Mouse (Mus musculus): ENCODE data around the gene Klhdc3. TPM values are rescaled to one million over a fixed set of nuclear protein-coding genes. Genes with fewer than 3 reads are reported as not detected.

Gene Klhdc3
- total RNA-seq, 2 experiments from 2014 or later, result 153 to 160 TPM

DNA sequence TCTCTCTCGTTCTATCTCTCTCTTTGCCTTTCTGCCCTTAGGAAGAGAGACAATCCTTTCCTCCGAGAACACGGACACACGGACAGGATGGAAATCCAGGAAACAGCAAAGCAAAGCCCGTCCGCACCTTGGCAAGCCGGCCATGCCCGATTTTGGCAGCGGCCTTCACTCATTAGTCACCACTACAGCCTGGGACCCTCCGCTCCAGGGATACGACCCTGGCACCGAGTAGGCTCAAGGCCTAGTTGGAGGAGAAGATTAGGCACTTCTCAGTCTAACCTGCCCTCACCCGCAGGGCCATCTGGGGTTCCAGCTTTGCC is 52.3 kb downstream of the Klhdc3 start:
- DNase-seq (ENCODE audit: low spot score in 2 of 2), result peak in 1 of 2 experiments; percentile 53

DNA sequence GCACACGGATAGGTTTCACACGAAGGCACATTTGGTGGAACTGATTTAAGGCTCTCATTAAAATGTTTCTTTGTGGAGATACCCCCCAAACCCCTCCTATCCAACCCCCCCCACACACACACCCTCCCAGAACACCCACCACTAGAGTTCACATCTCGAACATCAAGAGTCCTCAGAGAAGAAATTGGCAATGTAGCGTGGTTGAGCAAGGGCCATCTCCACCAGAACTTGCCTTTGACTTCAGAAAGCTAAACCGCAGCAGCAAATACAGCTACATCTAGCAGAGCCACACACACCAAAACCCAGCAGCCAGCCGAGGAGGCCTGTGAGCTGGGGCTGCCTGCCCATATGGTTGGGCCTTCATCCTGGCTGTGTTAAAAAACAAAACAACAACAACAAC is 53.3 kb downstream of the Klhdc3 start:
- DNase-seq (ENCODE audit: low spot score in 2 of 2), result no peak

DNA sequence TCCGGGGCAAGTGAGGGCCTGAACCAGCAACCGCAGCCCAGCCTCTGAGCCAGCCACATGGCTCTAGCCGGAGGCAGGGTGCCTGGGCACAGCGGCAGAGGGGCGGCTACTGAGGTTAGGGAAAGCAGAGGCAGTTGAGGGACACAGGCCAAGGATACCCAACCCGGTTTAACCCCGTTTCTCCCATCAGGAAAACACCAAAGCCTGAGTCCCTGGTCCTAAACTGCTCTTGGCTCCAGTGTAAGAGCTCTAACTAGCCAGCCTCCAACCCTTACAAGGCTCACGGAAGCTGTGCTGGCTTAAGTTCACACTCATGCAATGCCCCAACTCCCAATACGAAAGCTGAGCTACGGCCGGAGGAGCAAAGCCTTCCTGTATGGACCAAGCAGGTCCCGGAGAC is 56.1 kb downstream of the Klhdc3 start:
- no peak for DNase-seq (ENCODE audit: low spot score in 2 of 2)

Other genes starting within 250 kb of the Klhdc3 start
- under 1 TPM; 0.48 to 0.76 TPM for gene Slc22a7, start 242.5 kb downstream of the Klhdc3 start, total RNA-seq (2021)
- 100 to 1,000 TPM; 106 to 107 TPM for gene Ttbk1, start 193.2 kb downstream of the Klhdc3 start, total RNA-seq (2021)
- 1 to 10 TPM; 6.0 to 7.6 TPM for gene Dnph1, start 184.2 kb downstream of the Klhdc3 start, total RNA-seq (2021)
- gene Cul9, start 134.5 kb downstream of the Klhdc3 start, total RNA-seq (2021), result 10 to 100 TPM; 42.1 to 52.6 TPM
- 10 to 100 TPM; 46.4 to 53.9 TPM for gene Srf, start 124.7 kb downstream of the Klhdc3 start, total RNA-seq (2021)
- gene Ptk7, start 51.4 kb downstream of the Klhdc3 start, total RNA-seq (2021), result 10 to 100 TPM; 16.4 to 18.9 TPM
- gene Klc4, start 34.9 kb downstream of the Klhdc3 start, total RNA-seq (2021), result 10 to 100 TPM; 13.4 to 14.0 TPM
- gene Mrpl2, start 34.7 kb downstream of the Klhdc3 start, total RNA-seq (2021), result 10 to 100 TPM; 52.4 to 54.0 TPM
- gene Cul7, start 30.6 kb downstream of the Klhdc3 start, total RNA-seq (2021), result 10 to 100 TPM; 33.6 to 35.0 TPM
- 10 to 100 TPM; 18.0 to 20.7 TPM for gene Rrp36, start 6.6 kb downstream of the Klhdc3 start, total RNA-seq (2021)
- gene Mea1, start 2.1 kb downstream of the Klhdc3 start, total RNA-seq (2021), result 100 to 1,000 TPM; 118 TPM
- gene Ppp2r5d, start 24.2 kb upstream of the Klhdc3 start, total RNA-seq (2021), result 10 to 100 TPM; 91.8 to 94.1 TPM
- 10 to 100 TPM; 28.4 to 33.9 TPM for gene Pex6, start 30.5 kb upstream of the Klhdc3 start, total RNA-seq (2021)
- under 1 TPM; 0.33 to 0.59 TPM for gene Gnmt, start 48.3 kb upstream of the Klhdc3 start, total RNA-seq (2021)
- 10 to 100 TPM; 48.2 to 56.3 TPM for gene Cnpy3, start 71.3 kb upstream of the Klhdc3 start, total RNA-seq (2021)
- gene Ptcra, start 82.8 kb upstream of the Klhdc3 start, total RNA-seq (2021), result not detected
- gene 2310039H08Rik, start 91.7 kb upstream of the Klhdc3 start, total RNA-seq (2021), result 10 to 100 TPM; 15.0 to 17.1 TPM
- gene Rpl7l1, start 101.8 kb upstream of the Klhdc3 start, total RNA-seq (2021), result 10 to 100 TPM; 54.3 to 57.4 TPM
- 10 to 100 TPM; 29.7 to 32.8 TPM for gene Bicral, start 177.6 kb upstream of the Klhdc3 start, total RNA-seq (2021)
- gene Tbcc, start 209.8 kb upstream of the Klhdc3 start, total RNA-seq (2021), result 10 to 100 TPM; 39.0 to 47.5 TPM
- under 1 TPM in 1 of 2 experiments, not detected in 1; 0.14 TPM for gene Prph2, start 229.5 kb upstream of the Klhdc3 start, total RNA-seq (2021)